Mouse (Mus musculus) kidney, embryonic 16.5 days (tissue): ENCODE results near the gene Tnni1. TPM values are rescaled to one million over a fixed set of nuclear protein-coding genes. Genes with fewer than 3 reads are reported as not detected.

Experiments
- polyA plus RNA-seq: library from polyadenylated mRNA; unstranded; fragments of >200 nt; fragmentation: Nextera tagmentation; extraction: Ambion mirVana; gene quantifications from 2 replicates; pipeline ENCODE4 v1.2.1, GENCODE M21; 2015

Tnni1 gene
- polyA plus RNA-seq, 1 experiment from 2014 or later: 23.5 TPM

Other genes with a start within 250 kb of the Tnni1 start
- 12.2 and 16.8 TPM in 2 replicates for gene Nav1, start 172.1 kb upstream of the Tnni1 start, polyA plus RNA-seq
- gene Csrp1, start 59.4 kb upstream of the Tnni1 start, polyA plus RNA-seq: 141 and 157 TPM in 2 replicates
- gene Phlda3, start 13.3 kb upstream of the Tnni1 start, polyA plus RNA-seq: 79.6 and 87.5 TPM in 2 replicates
- 29.1 and 30.8 TPM in 2 replicates for gene Lad1, start 39.2 kb downstream of the Tnni1 start, polyA plus RNA-seq
- gene Tnnt2, start 56.9 kb downstream of the Tnni1 start, polyA plus RNA-seq: 9.4 and 37.2 TPM in 2 replicates
- 0.24 and 0.44 TPM in 2 replicates for gene Pkp1, start 139.8 kb downstream of the Tnni1 start, polyA plus RNA-seq
- 0.17 and 0.30 TPM in 2 replicates for gene Igfn1, start 226.9 kb downstream of the Tnni1 start, polyA plus RNA-seq
- gene Tmem9, start 228.7 kb downstream of the Tnni1 start, polyA plus RNA-seq: 260 and 268 TPM in 2 replicates